Mouse (Mus musculus): ENCODE measurements around the gene Ccdc148. TPM values are rescaled to one million over a fixed set of nuclear protein-coding genes. Genes with fewer than 3 reads are reported as not detected.

Ccdc148 gene
- total RNA-seq, 4 experiments from 2014 or later: 12.4 to 16.4 (median 14.4) TPM

GRCm38 (mm10) chr2:59179487-59179886 lies 19.0 kb upstream of the Ccdc148 start:
- no peak for DNase-seq (ENCODE audit: low spot score in 2 of 2)

GRCm38 (mm10) chr2:59178960-59179359 lies 18.5 kb upstream of the Ccdc148 start:
- DNase-seq (ENCODE audit: low spot score in 2 of 2): no peak

- DNase-seq (ENCODE audit: low spot score in 2 of 2): peak in 1 of 2 experiments; percentile 67
Observed at GRCm38 (mm10) chr2:59178191-59178590, 17.7 kb upstream of the Ccdc148 start.

DNA sequence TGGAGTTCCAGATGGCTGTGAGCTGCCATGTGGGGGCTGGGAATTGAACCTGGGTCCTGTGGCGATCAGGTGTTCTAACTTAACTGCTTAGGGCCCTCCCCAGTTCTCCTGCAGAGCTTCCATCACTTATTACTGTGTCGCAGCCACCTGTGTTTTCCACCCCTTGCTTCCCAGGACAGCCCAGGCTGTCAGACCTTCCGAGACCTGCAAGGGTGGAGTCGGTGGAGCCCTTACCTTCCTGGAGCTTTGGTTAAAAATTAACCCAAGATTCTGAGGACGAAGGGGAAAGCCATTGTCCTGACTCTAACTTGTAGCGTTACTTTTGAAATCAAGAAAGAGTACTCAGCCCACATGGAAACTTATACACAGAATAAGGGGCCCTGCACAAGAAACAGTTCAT lies 15.4 kb upstream of the Ccdc148 start:
- DNase-seq (ENCODE audit: low spot score in 2 of 2): no peak

DNA sequence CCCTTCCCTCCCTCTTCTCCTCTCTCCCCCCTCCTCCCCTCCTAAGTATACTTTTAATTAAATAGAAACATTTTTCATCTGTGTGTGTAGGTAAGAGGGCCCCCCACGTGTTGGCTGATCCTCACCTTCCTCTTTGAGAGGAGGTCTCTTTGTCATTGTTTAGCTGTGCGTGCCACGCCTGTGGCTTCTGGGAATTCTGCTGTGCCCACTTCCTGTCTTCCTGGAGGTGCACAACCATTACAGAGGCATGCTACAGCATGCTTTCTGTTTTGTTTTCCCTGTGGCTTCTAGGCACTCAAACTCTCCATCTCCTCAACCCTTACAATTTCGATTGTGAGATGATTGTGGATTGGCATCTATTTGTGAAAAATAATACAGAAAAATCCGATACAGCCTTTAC lies 11.1 kb upstream of the Ccdc148 start:
- no peak for DNase-seq (ENCODE audit: low spot score in 2 of 2)

GRCm38 (mm10) chr2:59170593-59170992 lies 10.1 kb upstream of the Ccdc148 start:
- DNase-seq (ENCODE audit: low spot score in 2 of 2): no peak

GRCm38 (mm10) chr2:59170208-59170589 lies 9.7 kb upstream of the Ccdc148 start:
- no peak for DNase-seq (ENCODE audit: low spot score in 2 of 2)

DNA sequence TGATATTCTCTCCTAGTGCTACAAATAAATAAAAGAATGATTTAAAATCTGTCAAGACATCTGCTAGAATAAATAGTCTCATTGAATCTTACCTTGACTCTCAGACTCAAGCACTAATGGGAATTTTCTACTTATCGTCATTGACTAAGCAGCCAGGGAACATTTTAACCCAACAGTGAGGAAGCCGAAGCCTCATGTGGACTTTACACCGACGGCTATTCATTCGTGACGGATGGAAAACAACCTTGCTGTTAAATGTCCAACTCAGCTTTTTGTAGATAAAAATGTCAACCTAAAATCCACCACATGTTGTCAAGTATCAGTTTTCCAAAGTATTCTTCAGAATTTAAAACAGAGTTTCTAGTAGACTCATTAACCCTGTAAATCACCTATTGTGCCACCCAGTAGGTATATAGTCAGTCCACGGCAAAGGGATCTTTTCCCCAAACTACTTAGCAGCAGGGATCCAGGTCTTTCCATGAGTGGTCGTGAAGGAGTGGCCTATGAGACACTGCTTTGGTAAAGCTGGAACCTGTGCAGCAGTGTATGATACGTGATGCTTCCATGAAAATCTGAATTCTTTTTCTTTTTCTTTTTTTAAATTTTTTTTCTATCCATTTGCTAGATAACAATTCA lies 9.2 kb upstream of the Ccdc148 start:
- DNase-seq (ENCODE audit: low spot score in 2 of 2): no peak

DNA sequence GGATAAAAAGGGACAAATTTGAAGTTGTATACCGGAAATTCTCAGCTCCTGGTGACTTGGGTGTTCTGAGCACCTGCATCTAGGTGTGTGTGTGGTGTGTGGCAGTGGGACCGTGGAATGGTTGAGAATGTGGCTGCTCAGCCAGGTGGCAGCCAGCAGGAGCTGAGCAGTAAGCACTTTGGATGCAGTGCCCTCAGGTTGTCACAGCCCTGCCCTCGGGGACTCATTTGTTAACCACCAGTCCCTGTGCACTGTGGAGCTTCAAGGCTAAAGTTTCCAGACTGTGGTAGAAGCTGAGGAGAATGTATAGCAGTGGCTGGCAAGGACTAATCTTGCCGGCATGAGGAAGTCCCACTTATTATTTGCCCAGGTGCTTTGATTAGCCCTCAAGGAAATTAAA lies 7.3 kb upstream of the Ccdc148 start:
- no peak for DNase-seq (ENCODE audit: low spot score in 2 of 2)

DNA sequence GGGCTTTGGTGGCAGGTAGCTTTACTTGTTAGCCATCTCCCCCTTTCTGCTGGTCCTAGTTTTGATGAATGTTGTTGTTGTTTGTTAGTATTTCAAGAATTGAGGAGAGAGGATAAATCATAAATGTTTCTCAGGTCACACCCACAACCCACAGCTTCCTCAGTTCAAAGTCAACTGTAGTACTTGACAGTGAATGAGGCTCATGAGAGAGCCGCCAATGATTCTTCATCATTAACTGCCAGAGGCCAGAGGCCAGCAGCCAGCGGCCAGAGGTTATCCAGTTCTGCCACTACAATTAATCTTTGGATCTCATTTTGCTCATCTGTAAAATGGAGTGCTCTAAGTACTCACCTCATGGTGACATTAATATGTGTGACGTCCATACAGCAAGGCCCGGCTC lies 6.5 kb upstream of the Ccdc148 start:
- DNase-seq (ENCODE audit: low spot score in 2 of 2): no peak

DNA sequence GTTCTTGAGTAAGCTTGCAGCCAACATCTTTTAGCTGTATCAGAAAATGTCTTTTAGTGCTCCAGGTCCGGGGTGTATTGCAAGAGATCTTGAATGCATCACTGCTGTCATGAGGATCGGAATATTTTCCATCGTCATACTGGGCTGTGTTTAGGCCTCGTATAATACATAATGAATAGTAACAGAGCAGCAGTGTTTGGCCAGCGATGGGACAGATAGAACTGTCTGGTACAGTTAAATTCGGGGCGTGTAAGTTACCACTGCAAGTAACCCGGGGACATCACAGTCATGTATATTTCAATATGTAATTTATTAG lies 1.8 kb upstream of the Ccdc148 start:
- DNase-seq (ENCODE audit: low spot score in 2 of 2): no peak

DNA sequence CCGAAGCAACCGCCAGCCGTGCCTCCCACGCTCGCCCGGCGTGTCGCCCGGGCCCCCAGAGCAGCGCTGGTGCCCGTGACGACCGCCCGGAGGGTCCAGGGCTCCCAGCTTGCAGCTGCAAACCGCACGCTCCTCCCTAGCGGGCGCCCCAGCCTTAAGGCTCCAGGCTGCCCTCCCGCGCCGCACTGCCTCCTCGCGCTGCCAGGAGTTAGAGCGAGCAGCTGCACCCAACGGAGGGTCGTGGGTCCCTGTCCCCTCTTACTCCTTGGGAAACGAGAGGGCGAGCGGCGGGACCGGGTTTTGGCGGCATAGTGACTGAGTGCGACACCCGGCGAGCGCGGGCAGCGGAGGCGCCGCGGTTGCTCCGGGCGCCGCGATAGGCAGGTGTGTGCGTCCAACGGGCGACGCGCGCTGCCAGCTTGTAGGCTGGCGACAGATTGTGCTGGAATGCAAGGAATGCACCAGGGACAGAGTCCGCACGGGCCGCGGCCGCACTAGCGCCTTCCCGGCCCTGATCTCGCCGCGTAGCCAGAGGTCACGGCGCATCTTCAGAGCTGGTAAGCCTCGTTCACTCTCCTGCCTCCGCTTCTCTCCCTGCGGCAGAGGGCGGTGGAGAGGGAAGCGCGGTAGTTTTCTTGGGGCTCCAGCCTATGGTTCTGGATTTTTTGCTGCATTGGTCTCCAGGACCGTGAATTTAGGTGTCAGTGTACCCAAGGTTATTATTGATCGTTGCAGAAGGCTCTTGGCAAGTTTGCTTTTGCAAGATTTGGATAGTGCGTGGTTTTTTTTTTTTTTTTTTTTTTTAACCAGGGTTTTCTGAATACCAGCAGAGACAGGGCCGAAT lies 1.2 kb upstream of the Ccdc148 start:
- DNase-seq (ENCODE audit: low spot score in 2 of 2): peak; percentile 64 to 67

DNA sequence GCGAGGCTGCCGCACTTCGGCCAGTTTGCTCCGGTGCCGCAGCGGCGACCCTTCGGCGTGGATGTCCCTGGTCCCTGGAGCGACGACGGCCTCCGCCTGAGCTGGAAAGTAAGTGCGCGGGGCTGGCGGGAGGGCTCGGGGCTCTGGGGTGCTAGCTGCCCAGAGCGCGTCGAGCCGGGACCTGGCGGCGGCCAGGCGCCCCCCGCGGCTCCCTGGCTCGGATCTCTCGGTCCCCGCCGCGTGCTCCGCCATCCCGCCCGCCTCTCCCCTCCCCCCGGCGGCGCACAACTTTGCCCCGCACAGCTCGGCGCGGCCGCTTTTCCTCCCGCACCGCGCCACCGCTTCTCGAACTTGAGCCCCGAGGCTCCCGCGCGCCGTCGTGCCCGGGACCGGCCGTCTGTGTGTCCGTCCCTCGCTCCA lies 548 bp upstream of the Ccdc148 start:
- DNase-seq (ENCODE audit: low spot score in 2 of 2): no peak

DNA sequence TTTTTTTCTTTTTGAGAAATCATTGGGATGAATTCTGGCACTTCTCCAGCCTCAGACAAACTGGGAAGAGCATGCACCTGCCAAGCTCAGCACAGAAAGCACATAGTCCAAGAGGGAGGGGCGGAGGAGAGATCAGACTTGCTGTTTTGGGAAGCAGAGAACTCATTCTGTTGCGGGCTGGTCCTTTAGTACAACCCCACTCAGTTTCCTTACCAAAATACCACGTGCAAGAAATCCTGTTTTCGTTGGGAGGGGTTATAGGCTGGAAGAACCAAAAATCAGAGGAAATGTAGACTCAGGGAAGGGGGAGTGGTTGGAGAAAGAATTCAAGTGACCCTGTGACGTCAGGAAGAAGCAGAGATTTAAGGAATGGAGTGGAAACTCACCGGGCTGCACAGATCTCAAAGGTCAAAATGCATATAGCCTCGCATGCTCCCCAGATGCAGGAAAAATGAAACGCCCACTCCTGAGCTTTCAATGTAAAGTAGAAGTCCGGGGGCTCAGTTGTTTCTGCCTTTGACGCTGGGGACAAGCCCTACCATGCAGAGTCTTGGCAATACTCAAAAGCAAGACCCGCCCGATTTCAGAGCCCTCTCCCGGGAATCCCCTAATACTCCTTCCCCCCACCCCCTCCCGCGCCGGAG lies 400 bp downstream of the Ccdc148 start:
- DNase-seq (ENCODE audit: low spot score in 2 of 2): peak in 1 of 2 experiments; percentile 35

GRCm38 (mm10) chr2:59158117-59158516 lies 2.4 kb downstream of the Ccdc148 start:
- no peak for DNase-seq (ENCODE audit: low spot score in 2 of 2)

DNA sequence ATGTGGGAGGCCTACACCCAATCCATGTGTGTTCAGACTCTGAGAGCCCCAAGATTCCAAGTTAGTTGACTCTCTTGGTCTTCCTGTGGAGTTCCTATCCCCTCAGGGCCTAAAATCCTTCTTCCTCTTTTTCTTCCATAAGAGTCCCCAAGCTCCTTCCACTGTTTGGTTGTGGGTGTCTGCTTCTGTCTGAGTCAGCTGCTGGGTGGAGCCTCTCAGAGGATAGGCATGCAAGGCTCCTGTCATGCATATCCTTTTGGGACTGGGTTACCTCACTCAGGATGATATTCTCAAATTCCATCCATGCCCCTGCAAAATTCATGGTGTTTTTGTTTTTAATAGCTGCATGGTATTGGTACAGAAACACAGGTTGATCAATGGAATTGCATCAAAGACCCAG lies 5.1 kb downstream of the Ccdc148 start:
- DNase-seq (ENCODE audit: low spot score in 2 of 2): no peak

DNA sequence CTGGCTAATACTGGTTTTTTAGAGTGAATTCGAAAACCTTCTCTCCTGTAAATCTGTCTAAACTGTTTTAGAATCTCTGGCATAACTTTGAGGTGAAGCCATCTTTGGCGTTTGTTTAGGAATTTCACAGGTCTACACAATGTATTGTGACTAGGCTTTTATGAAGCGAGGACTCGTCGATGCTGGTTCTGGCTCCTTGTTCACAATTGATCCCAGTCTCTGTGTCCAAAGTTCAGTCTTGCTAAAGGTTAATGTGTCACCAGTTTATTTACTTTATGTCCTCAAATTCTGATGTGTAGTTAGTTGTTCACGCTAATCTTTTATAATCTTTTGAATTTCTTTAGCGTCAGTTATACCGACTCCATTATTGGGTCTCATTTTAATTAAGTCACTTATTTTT lies 29.4 kb downstream of the Ccdc148 start:
- DNase-seq (ENCODE audit: low spot score in 2 of 2): no peak

DNA sequence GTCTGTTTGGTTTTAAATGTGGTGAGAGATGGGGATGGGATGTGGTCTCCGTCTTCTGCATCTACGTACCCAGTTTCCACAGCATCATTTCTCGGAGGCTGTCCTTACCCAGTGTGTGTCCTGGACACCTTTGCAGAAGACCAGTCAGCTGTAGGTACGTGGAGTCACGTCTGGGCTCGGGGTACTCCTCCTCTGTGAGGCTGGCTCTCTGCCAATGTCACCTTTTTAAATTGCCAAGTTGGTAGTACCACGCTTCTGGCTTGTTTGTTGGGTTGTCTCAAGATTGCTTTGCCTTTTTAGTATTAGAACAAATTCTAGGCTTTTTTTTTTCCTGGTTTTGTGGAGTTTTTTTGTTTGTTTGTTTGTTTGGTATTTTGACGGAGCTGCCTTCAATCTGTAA lies 30.7 kb downstream of the Ccdc148 start:
- DNase-seq (ENCODE audit: low spot score in 2 of 2): no peak

DNA sequence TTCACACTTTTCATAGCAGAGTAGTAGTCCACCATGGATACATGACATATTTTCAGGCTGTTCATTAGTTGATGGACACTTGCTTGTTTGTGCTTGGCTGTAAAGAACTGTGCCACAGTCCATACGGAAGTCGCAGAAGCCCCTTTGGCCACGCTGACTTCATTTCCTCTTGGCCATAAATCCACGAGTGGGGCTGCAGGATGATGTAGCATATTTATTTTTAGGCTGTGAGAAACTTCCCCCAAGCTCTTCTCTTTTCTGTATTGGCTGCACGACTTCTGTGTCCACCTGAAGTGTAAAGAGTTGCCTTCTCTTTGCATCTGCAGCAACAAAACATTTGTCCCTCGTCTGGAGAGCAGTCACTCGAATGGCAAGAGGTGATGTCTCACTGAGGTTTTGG lies 31.5 kb downstream of the Ccdc148 start:
- no peak for DNase-seq (ENCODE audit: low spot score in 2 of 2)

DNA sequence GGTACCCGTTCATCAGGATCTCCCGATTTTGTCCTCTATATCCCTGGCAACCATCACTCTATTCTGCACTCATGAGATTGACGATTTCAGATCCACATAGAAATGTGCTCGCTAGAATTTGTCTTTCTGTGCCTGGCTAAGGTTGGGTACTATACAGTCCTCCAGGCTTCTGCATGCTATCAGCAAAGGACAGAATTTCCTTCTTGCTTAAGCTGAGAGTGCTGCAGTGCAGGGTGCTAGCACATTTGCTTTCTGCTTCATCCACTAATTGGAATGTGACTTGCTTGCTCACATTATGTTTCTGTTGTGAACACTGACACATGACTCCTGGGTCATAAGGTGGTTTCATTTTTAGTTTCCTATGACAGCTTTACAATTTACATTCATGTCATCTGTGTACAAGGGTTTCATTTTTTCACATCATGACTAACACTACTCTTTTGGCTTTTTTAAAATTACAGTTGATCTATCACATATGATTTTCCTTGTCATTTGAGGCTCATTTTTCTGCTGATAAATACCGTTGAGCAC lies 104.8 kb downstream of the Ccdc148 start:
- DNase-seq (ENCODE audit: low spot score in 2 of 2): no peak

DNA sequence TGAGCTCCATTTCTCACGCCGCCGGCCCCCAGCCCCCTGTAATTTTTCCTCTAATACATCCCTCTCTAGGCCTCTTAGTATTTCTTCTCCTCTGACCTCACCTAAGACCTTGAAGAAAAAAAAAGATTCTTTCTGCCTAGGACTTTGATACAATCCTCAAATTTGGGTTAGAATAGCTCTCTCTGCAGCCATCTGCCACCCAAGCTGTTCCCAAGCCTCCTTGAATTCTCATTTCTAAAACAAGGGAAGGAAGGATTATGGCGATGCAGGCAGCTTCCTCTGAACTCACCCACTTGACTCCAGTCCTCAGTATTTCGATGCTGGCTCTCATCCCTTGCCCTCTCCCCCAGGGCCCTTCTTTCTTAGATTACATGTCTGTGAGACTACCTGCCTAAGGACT lies 106.1 kb downstream of the Ccdc148 start:
- peak in 1 of 2 experiments; percentile 29 for DNase-seq (ENCODE audit: low spot score in 2 of 2)

DNA sequence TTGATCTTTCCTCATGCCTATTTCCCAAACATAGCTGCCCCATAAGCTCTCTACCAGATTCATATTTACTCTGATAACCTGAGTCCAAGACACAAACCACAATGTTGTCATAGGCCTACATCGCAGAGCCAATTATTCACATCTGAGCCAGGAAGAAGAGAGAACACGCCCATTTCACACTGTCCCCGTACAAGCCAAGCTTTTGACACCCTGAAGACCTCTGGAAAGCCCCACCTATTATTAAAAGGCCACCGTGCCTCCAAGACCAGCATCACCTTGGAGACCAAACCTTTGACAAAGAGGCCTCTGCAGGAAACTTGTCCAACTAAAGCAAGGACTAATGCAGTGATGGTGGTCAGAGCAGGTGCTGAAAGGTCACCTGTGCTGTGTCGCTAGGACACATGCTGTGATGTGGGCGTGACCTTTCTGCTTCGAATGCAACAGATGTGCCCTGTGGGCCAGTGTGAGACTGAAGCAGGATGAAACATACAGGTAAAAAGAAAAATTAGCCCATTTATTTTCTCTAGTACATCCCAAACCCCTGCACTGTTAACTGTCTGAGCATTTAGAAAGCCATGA lies 106.9 kb downstream of the Ccdc148 start:
- DNase-seq (ENCODE audit: low spot score in 2 of 2): no peak
